Mouse (Mus musculus): ENCODE data around the gene Hyal3. TPM values are rescaled to one million over a fixed set of nuclear protein-coding genes. Genes with fewer than 3 reads are reported as not detected.
A peak's percentile ranks its signal among the peaks of the same experiment; 100 is the strongest.

The Hyal3 gene
- total RNA-seq, 1 experiment: 0.54 TPM

DNA sequence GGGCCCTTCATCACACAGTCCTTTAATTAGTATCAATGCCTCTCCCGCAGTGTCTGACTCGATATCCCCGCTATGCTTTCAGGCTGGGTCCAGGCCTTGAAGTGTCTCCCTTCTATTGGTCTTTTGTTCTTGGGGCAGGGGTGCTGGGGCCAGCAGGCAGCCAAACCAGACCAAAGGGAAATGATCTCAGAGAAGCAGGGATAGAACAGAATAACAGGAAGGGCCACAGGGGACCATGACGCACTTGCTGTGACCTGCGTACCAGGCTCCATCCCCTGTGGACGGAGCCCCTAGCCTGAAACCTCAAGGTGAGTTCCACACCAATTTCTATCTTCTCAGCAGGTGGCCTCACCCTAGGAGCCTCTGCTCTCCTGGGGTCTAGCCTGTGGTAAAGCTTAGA lies 37.5 kb downstream of the Hyal3 start:
- in situ Hi-C loops (cut with MboI; ENCODE audit: low sequenced_read_pairs in 2 of 2, unreplicated experiment in 2 of 2): no loop called here
- DNase-seq (ENCODE audit: low read depth, low spot score): no peak
- Histone ChIP-seq H3K9me3 (ENCODE audit: control insufficient read depth, insufficient read depth, low read depth, low read length) (no peaks in the 10 kb centered on the region), H3K4me3 (ENCODE audit: insufficient read depth in 1 of 2, low read depth in 1 of 2, low read length in 2 of 2, poor library complexity in 1 of 2, severe bottlenecking in 1 of 2) (no peak overlapping the region), H3K9ac (ENCODE audit: insufficient read depth, low read depth, low read length, poor library complexity, severe bottlenecking) (no peak overlapping the region), H3K36me3 (ENCODE audit: control insufficient read depth, insufficient read depth, low read length, poor library complexity, severe bottlenecking) (peaks cover 52% of the 10 kb centered on the region), H3K4me1 (ENCODE audit: control insufficient read depth in 2 of 2, insufficient read depth in 2 of 2, low read length in 2 of 2, poor library complexity in 1 of 2) (peaks cover 0 to 11% of the 10 kb centered on the region in 2 experiments; a peak in 2 of 4 replicates), H3K27ac (ENCODE audit: insufficient read depth, low read depth, low read length, poor library complexity, severe bottlenecking) (no peak overlapping the region)
- TF ChIP-seq ZC3H11A (IDR thresholded peaks at IDR 0.05; ENCODE audit: borderline replicate concordance, low read depth, low read length) (no peak), MAFK (IDR thresholded peaks at IDR 0.05; ENCODE audit: insufficient read depth, low read depth, low read length) (no peak), CHD2 (IDR thresholded peaks at IDR 0.05; ENCODE audit: low read depth, low read length) (no peak), ZNF384 (IDR thresholded peaks at IDR 0.05; ENCODE audit: low read depth, low read length) (no peak), HCFC1 (IDR thresholded peaks at IDR 0.05; ENCODE audit: borderline replicate concordance, insufficient read depth, low read length) (no peak)

GRCm38 (mm10) chr9:107618778-107619545 lies 38.3 kb downstream of the Hyal3 start:
- no peak overlapping the region for H3K4me3 ChIP-seq (ENCODE audit: insufficient read depth in 1 of 2, low read depth in 1 of 2, low read length in 2 of 2, poor library complexity in 1 of 2, severe bottlenecking in 1 of 2)
- in situ Hi-C loops (cut with MboI; ENCODE audit: low sequenced_read_pairs in 2 of 2, unreplicated experiment in 2 of 2): no loop called here

DNA sequence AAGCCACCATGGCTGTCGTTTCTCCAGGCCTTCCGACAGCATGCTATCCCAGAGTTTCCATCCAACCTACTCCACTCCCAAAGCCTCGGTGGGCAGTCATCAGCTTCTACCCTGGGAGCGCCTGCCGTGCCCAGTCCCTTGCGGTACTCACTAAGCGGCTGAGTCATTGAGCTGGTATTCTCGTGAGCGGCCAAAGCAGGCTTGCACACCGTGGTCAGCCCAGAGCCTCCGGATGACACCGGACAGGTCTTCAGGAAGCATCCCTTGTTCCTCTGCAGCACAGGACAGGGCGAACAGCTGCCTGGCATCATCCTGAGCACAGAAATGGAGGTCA lies 38.9 kb downstream of the Hyal3 start:
- TF ChIP-seq HCFC1 (IDR thresholded peaks at IDR 0.05; ENCODE audit: borderline replicate concordance, insufficient read depth, low read length) (no peak), ZC3H11A (IDR thresholded peaks at IDR 0.05; ENCODE audit: borderline replicate concordance, low read depth, low read length) (no peak), CHD2 (IDR thresholded peaks at IDR 0.05; ENCODE audit: low read depth, low read length) (no peak), ZNF384 (IDR thresholded peaks at IDR 0.05; ENCODE audit: low read depth, low read length) (no peak), MAFK (IDR thresholded peaks at IDR 0.05; ENCODE audit: insufficient read depth, low read depth, low read length) (no peak)
- H3K36me3 ChIP-seq (ENCODE audit: control insufficient read depth, insufficient read depth, low read length, poor library complexity, severe bottlenecking): peaks cover 52% of the 10 kb centered on the region
- no peak overlapping the region for H3K4me3 ChIP-seq (ENCODE audit: insufficient read depth in 1 of 2, low read depth in 1 of 2, low read length in 2 of 2, poor library complexity in 1 of 2, severe bottlenecking in 1 of 2)
- H3K4me1 ChIP-seq (ENCODE audit: control insufficient read depth in 2 of 2, insufficient read depth in 2 of 2, low read length in 2 of 2, poor library complexity in 1 of 2): peaks cover 3 to 15% of the 10 kb centered on the region in 2 experiments; a peak in 2 of 4 replicates
- H3K9me3 ChIP-seq (ENCODE audit: control insufficient read depth, insufficient read depth, low read depth, low read length): no peaks in the 10 kb centered on the region
- no peak overlapping the region for H3K9ac ChIP-seq (ENCODE audit: insufficient read depth, low read depth, low read length, poor library complexity, severe bottlenecking)
- DNase-seq (ENCODE audit: low read depth, low spot score): no peak
- in situ Hi-C loops (cut with MboI; ENCODE audit: low sequenced_read_pairs in 2 of 2, unreplicated experiment in 2 of 2): no loop called here
- H3K27ac ChIP-seq (ENCODE audit: insufficient read depth, low read depth, low read length, poor library complexity, severe bottlenecking): no peak overlapping the region

More at GRCm38 (mm10) chr9:107618778-107619545, 38.3 kb downstream of the Hyal3 start:
- Histone ChIP-seq H3K36me3 (ENCODE audit: control insufficient read depth, insufficient read depth, low read length, poor library complexity, severe bottlenecking) (peaks cover 52% of the 10 kb centered on the region), H3K9ac (ENCODE audit: insufficient read depth, low read depth, low read length, poor library complexity, severe bottlenecking) (no peak overlapping the region), H3K27ac (ENCODE audit: insufficient read depth, low read depth, low read length, poor library complexity, severe bottlenecking) (0 out of 2 replicates have a peak overlapping the region, but pooled peaks have one; percentile 49), H3K4me1 (ENCODE audit: control insufficient read depth in 2 of 2, insufficient read depth in 2 of 2, low read length in 2 of 2, poor library complexity in 1 of 2) (peaks cover under 1 to 11% of the 10 kb centered on the region in 2 experiments; a peak in 3 of 4 replicates), H3K9me3 (ENCODE audit: control insufficient read depth, insufficient read depth, low read depth, low read length) (no peaks in the 10 kb centered on the region)
- DNase-seq (ENCODE audit: low read depth, low spot score): no peak
- no peak for TF ChIP-seq ZC3H11A (IDR thresholded peaks at IDR 0.05; ENCODE audit: borderline replicate concordance, low read depth, low read length)
- no peak for TF ChIP-seq HCFC1 (IDR thresholded peaks at IDR 0.05; ENCODE audit: borderline replicate concordance, insufficient read depth, low read length)
- no peak for TF ChIP-seq ZNF384 (IDR thresholded peaks at IDR 0.05; ENCODE audit: low read depth, low read length)
- no peak for TF ChIP-seq MAFK (IDR thresholded peaks at IDR 0.05; ENCODE audit: insufficient read depth, low read depth, low read length)
- no peak for TF ChIP-seq CHD2 (IDR thresholded peaks at IDR 0.05; ENCODE audit: low read depth, low read length)

GRCm38 (mm10) chr9:107620954-107621353 lies 40.3 kb downstream of the Hyal3 start:
- Histone ChIP-seq H3K4me1 (ENCODE audit: control insufficient read depth in 2 of 2, insufficient read depth in 2 of 2, low read length in 2 of 2, poor library complexity in 1 of 2) (peaks cover 3 to 18% of the 10 kb centered on the region in 2 experiments; a peak in 3 of 4 replicates), H3K27ac (ENCODE audit: insufficient read depth, low read depth, low read length, poor library complexity, severe bottlenecking) (no peak overlapping the region), H3K9ac (ENCODE audit: insufficient read depth, low read depth, low read length, poor library complexity, severe bottlenecking) (no peak overlapping the region), H3K9me3 (ENCODE audit: control insufficient read depth, insufficient read depth, low read depth, low read length) (no peaks in the 10 kb centered on the region), H3K36me3 (ENCODE audit: control insufficient read depth, insufficient read depth, low read length, poor library complexity, severe bottlenecking) (peaks cover 40% of the 10 kb centered on the region), H3K4me3 (ENCODE audit: insufficient read depth in 1 of 2, low read depth in 1 of 2, low read length in 2 of 2, poor library complexity in 1 of 2, severe bottlenecking in 1 of 2) (no peak overlapping the region)
- DNase-seq (ENCODE audit: low read depth, low spot score): no peak
- TF ChIP-seq HCFC1 (IDR thresholded peaks at IDR 0.05; ENCODE audit: borderline replicate concordance, insufficient read depth, low read length) (no peak), ZC3H11A (IDR thresholded peaks at IDR 0.05; ENCODE audit: borderline replicate concordance, low read depth, low read length) (no peak), ZNF384 (IDR thresholded peaks at IDR 0.05; ENCODE audit: low read depth, low read length) (no peak), CHD2 (IDR thresholded peaks at IDR 0.05; ENCODE audit: low read depth, low read length) (no peak), MAFK (IDR thresholded peaks at IDR 0.05; ENCODE audit: insufficient read depth, low read depth, low read length) (no peak)
- in situ Hi-C loops (cut with MboI; ENCODE audit: low sequenced_read_pairs in 2 of 2, unreplicated experiment in 2 of 2): no loop called here

All from ES-E14 (cell line).